Mouse (Mus musculus): ENCODE measurements at regions not wholly inside any gene's neighbourhood (a gene's known extent, or its start where the extent isn't known, plus 50 kb on each side); places are given as distances from the start of the nearest gene placed in this dataset.

DNA sequence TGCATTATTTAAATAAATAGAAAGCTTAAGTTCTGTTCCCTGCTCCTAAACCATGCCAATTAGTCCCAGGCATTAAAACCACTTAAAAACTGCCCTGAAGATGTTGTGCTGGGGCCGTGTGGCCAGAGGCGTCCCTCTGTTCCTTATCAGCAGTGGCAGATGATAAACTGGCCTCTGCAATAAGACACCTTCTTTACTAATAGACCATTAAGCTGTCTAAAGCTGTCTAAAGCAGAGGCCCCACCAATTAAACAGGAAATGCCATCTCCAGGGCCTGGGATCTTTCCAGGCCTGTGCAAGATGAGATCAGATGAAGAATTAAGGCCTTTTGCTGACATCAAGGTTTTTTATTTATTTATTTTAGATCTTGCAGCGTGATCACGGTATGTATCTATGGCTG lies 118.6 kb downstream of the Edn3 start:
- 25% methylated on average over 4 of the region's 4 CpGs for WGBS
- H3K27ac ChIP-seq (ENCODE audit: low read length): no peak overlapping the region
- no peak overlapping the region for H3K9ac ChIP-seq (ENCODE audit: low read depth, low read length)
- peaks cover 3% of the 10 kb centered on the region; the same call in 1 of the 2 replicates for H3K4me1 ChIP-seq (ENCODE audit: control insufficient read depth, insufficient read depth, low read length)
- H3K27me3 ChIP-seq (replicated peaks; ENCODE audit: control insufficient read depth, insufficient read depth, low read length): no peaks in the 10 kb centered on the region
- no peak overlapping the region for H3K4me2 ChIP-seq (ENCODE audit: low read depth, low read length)
- H3K4me3 ChIP-seq (ENCODE audit: low read length): no peak overlapping the region
- 0 out of 2 replicates have a peak, but pooled peaks have one; percentile 28 for ATAC-seq
- no peaks in the 10 kb centered on the region for H3K36me3 ChIP-seq (ENCODE audit: control insufficient read depth, insufficient read depth, low read length)
- no peaks in the 10 kb centered on the region for H3K9me3 ChIP-seq (ENCODE audit: control insufficient read depth, low read length)

DNA sequence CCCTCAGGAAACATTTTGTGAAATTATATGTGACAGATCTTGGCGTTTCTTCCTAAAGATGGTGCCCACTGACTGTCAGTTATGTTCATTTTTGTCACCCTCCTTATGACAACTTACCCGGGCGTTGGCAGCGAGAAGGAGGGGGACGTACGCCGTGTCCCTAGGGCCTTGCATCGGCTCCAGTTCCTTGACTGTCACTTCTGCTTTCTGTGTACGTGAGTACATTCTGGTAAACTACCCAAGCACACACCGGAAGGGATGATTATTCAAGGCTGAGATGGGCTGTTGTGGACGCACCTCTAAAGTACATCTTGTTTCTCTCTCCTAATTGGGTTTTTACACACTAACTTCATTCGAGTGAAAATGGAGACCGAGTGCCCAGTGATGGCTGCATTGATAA lies 120.2 kb downstream of the Edn3 start:
- Histone ChIP-seq H3K9me3 (ENCODE audit: control insufficient read depth, low read length) (no peaks in the 10 kb centered on the region), H3K36me3 (ENCODE audit: control insufficient read depth, insufficient read depth, low read length) (no peaks in the 10 kb centered on the region), H3K4me2 (ENCODE audit: low read depth, low read length) (no peak overlapping the region), H3K4me1 (ENCODE audit: control insufficient read depth, insufficient read depth, low read length) (peaks cover 10% of the 10 kb centered on the region), H3K9ac (ENCODE audit: low read depth, low read length) (no peak overlapping the region), H3K4me3 (ENCODE audit: low read length) (no peak overlapping the region), H3K27me3 (replicated peaks; ENCODE audit: control insufficient read depth, insufficient read depth, low read length) (no peaks in the 10 kb centered on the region), H3K27ac (ENCODE audit: low read length) (no peak overlapping the region)
- 79% methylated on average over 13 of the region's 13 CpGs for WGBS
- ATAC-seq: no peak

DNA sequence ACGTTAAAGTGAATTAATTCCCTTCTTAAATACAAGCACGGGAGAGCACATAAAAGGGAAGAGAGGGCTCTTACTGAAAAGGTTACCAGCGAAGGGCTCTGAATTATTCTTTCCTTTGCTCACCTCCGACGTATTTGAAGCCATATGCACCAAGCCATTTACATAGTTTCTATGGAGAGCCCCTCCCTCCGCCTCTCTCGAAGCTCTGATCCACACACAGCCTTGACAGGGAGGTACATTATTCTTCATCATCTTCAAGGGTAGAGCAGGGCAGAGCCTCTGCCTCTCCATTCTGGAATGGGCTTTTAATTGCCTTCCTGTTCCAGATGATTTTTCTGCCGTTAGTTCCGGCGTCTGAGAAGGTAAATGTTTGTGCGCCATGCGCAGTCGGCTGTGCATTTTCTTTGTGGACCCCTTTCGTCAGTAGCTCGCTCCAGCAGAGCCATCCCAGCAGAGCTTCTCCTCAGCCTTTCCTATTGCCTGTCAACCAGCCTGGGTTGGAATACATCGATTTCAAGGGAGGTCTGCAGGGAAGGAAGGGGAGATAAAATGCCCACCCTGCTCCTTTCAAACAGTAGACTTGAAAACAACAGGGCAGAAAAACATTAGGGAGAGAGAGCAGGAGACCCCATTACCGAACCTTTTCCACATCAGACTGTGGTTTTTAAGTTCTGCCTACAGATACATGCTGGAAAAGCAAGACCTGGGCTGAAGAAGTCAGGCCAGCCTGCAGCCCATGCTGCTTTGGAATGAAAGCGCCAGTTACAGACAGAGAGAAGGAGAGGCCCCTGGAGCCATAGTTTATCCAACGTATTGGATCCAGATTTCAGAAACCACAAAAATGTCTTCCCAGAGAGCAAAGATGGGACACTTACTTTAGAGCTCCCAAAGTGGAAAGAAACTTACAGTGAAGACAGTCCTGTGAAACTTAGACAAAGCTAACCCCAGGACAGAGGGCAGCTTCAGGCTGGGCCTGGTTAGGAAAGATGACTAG lies 124.1 kb downstream of the Edn3 start:
- Histone ChIP-seq H3K9ac (ENCODE audit: low read depth, low read length) (0 out of 2 replicates have a peak overlapping the region, but pooled peaks have one; percentile 16), H3K4me1 (ENCODE audit: control insufficient read depth, insufficient read depth, low read length) (peaks cover 7% of the 10 kb centered on the region), H3K36me3 (ENCODE audit: control insufficient read depth, insufficient read depth, low read length) (no peaks in the 10 kb centered on the region), H3K4me3 (ENCODE audit: low read length) (no peak overlapping the region), H3K27ac (ENCODE audit: low read length) (0 out of 2 replicates have a peak overlapping the region, but pooled peaks have one; percentile 5), H3K9me3 (ENCODE audit: control insufficient read depth, low read length) (no peaks in the 10 kb centered on the region), H3K4me2 (ENCODE audit: low read depth, low read length) (peak overlapping the region; percentile 5; the same call in 1 of the 2 replicates), H3K27me3 (replicated peaks; ENCODE audit: control insufficient read depth, insufficient read depth, low read length) (no peaks in the 10 kb centered on the region)
- 49% methylated on average over 19 of the region's 19 CpGs for WGBS
- ATAC-seq: no peak

DNA sequence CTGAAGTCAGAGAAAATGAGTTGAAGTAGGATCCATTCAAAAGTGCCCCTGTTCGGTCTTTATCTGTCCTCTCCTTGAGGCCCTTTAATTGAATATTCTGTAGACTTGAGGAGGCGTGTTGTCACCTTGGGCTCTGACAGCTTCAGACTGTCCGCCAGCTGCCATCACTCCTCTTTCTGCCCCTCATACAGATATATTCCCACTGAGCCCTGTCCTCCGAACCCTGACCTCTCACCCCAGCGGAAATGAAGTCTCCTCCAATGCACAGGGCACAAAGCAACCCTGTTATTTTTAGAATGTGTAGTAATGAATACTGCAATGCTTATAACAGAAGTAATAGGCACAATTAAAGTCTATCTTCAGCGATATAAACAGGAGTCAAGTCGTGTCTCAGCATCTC lies 117.4 kb upstream of the Gm14444 start:
- H3K4me1 ChIP-seq (ENCODE audit: control insufficient read depth, insufficient read depth, low read length): no peaks in the 10 kb centered on the region
- ATAC-seq: no peak
- H3K27ac ChIP-seq (ENCODE audit: low read length): no peak overlapping the region
- H3K9ac ChIP-seq (ENCODE audit: low read depth, low read length): no peak overlapping the region
- H3K27me3 ChIP-seq (replicated peaks; ENCODE audit: control insufficient read depth, insufficient read depth, low read length): no peaks in the 10 kb centered on the region
- H3K4me2 ChIP-seq (ENCODE audit: low read depth, low read length): no peak overlapping the region
- H3K4me3 ChIP-seq (ENCODE audit: low read length): no peak overlapping the region
- no peaks in the 10 kb centered on the region for H3K9me3 ChIP-seq (ENCODE audit: control insufficient read depth, low read length)
- WGBS: 80% methylated on average over 7 of the region's 7 CpGs
- H3K36me3 ChIP-seq (ENCODE audit: control insufficient read depth, insufficient read depth, low read length): no peaks in the 10 kb centered on the region

DNA sequence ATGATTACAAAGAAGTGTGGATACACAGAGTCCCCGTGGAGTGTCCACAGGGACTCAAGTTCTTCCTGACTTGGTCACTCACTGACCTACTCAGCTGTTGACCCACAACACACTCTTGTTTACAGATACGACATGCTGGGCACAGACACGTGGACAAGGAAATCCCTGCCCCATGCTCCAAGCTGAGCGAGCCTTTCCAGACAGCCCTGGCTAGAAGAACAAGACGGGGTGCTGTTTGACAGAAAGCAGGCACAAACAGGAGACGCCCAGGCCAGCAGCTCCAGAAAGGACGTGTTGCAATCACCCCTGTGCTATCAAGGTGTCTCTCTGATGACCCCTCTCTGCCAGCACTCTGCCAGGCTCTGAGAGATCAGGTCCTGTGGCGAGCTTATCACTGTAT lies 112.6 kb upstream of the Gm14444 start:
- WGBS: 41% methylated on average over 8 of the region's 8 CpGs
- H3K36me3 ChIP-seq (ENCODE audit: control insufficient read depth, insufficient read depth, low read length): no peaks in the 10 kb centered on the region
- no peak overlapping the region for H3K4me2 ChIP-seq (ENCODE audit: low read depth, low read length)
- H3K4me3 ChIP-seq (ENCODE audit: low read length): no peak overlapping the region
- 0 out of 2 replicates have a peak, but pooled peaks cover 3% of the 10 kb centered on the region for H3K4me1 ChIP-seq (ENCODE audit: control insufficient read depth, insufficient read depth, low read length)
- H3K9ac ChIP-seq (ENCODE audit: low read depth, low read length): no peak overlapping the region
- H3K27me3 ChIP-seq (replicated peaks; ENCODE audit: control insufficient read depth, insufficient read depth, low read length): no peaks in the 10 kb centered on the region
- ATAC-seq: no peak
- no peak overlapping the region for H3K27ac ChIP-seq (ENCODE audit: low read length)
- no peaks in the 10 kb centered on the region for H3K9me3 ChIP-seq (ENCODE audit: control insufficient read depth, low read length)

DNA sequence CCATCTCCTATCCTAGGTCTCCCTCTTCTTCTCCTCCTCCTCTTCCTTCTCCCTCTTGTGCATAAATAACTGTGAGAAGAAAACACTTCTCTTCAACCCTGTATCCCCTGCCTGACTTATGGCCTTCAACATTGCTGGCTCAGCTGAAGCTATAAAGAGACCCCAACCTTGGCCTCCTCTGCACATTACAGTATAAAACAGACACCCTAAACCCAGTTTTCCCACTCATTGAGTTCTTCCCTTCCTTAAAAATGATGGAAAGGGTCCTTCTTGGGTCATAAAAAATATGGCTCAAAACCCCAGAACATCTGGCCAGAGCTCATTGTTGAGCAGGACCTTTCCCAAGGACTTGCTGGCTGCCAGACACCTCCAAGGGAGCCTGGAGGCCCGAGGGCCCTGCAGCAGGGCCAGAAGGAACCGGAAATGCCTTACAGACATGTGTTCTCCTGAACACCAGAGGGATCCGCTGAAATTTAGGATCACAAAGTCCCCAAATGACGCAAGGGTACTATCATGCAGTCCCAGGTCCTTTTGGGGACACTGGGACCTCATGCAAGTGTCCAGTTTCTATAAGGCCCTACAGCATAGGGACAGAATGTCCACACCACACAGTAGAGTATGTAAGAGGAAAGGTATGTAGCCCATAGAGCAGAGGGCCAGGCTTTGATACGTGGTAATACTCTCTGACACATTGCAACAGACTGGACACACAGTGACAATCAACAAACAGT lies 109.9 kb upstream of the Gm14444 start:
- 0 out of 2 replicates have a peak, but pooled peaks cover 3% of the 10 kb centered on the region for H3K4me1 ChIP-seq (ENCODE audit: control insufficient read depth, insufficient read depth, low read length)
- 67% methylated on average over 5 of the region's 5 CpGs for whole genome bisulfite sequencing
- H3K4me3 ChIP-seq (ENCODE audit: low read length): no peak overlapping the region
- H3K4me2 ChIP-seq (ENCODE audit: low read depth, low read length): no peak overlapping the region
- ATAC-seq: peak; percentile 54
- no peaks in the 10 kb centered on the region for H3K27me3 ChIP-seq (replicated peaks; ENCODE audit: control insufficient read depth, insufficient read depth, low read length)
- no peaks in the 10 kb centered on the region for H3K9me3 ChIP-seq (ENCODE audit: control insufficient read depth, low read length)
- H3K9ac ChIP-seq (ENCODE audit: low read depth, low read length): peak overlapping the region; percentile 37
- H3K27ac ChIP-seq (ENCODE audit: low read length): peak overlapping the region; percentile 31; the same call in 1 of the 2 replicates
- no peaks in the 10 kb centered on the region for H3K36me3 ChIP-seq (ENCODE audit: control insufficient read depth, insufficient read depth, low read length)

DNA sequence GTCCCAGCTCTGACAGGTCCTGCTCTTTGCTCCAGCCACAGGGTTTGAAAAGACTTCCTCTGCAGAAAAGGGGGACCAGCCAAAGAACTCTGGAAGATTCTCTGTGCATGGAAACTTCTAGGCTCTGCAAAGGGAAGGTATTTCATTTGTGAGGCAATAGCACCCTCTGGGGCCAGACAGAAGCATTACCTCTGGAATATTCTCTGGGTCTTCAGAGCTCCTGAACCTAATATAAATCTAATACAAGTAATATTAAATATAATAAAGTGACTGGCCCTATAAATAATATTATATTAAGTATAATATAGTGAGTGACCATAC lies 109.4 kb upstream of the Gm14444 start:
- no peak overlapping the region for H3K4me3 ChIP-seq (ENCODE audit: low read length)
- no peaks in the 10 kb centered on the region for H3K27me3 ChIP-seq (replicated peaks; ENCODE audit: control insufficient read depth, insufficient read depth, low read length)
- H3K4me2 ChIP-seq (ENCODE audit: low read depth, low read length): no peak overlapping the region
- ATAC-seq: peak; percentile 53
- no peak overlapping the region for H3K27ac ChIP-seq (ENCODE audit: low read length)
- no peaks in the 10 kb centered on the region for H3K36me3 ChIP-seq (ENCODE audit: control insufficient read depth, insufficient read depth, low read length)
- no peaks in the 10 kb centered on the region for H3K9me3 ChIP-seq (ENCODE audit: control insufficient read depth, low read length)
- 0 out of 2 replicates have a peak, but pooled peaks cover 3% of the 10 kb centered on the region for H3K4me1 ChIP-seq (ENCODE audit: control insufficient read depth, insufficient read depth, low read length)
- no peak overlapping the region for H3K9ac ChIP-seq (ENCODE audit: low read depth, low read length)

DNA sequence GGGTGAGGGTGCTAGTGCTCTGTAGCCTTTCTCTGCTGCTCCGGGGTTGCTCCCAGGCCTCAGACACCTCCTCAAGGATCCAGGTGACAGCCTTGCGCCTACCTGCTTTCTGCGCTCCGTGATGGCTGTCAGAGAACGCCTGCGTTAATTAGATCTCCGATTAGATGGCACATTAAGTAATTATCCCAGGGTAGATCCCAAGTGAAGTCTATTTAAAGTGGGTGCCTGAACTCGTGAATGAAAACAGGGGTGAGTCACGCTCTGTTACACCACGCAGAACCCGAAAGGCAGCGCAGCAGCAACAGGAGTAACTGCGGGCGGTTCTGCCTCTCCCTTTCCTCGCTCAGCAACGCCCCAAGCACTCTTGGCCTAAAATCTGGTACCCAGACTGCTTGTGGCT lies 108.2 kb upstream of the Gm14444 start:
- Histone ChIP-seq H3K9ac (ENCODE audit: low read depth, low read length) (no peak overlapping the region), H3K4me3 (ENCODE audit: low read length) (no peak overlapping the region), H3K27ac (ENCODE audit: low read length) (no peak overlapping the region), H3K4me1 (ENCODE audit: control insufficient read depth, insufficient read depth, low read length) (0 out of 2 replicates have a peak, but pooled peaks cover 3% of the 10 kb centered on the region), H3K9me3 (ENCODE audit: control insufficient read depth, low read length) (no peaks in the 10 kb centered on the region), H3K27me3 (replicated peaks; ENCODE audit: control insufficient read depth, insufficient read depth, low read length) (no peaks in the 10 kb centered on the region), H3K36me3 (ENCODE audit: control insufficient read depth, insufficient read depth, low read length) (no peaks in the 10 kb centered on the region), H3K4me2 (ENCODE audit: low read depth, low read length) (no peak overlapping the region)
- no peak for ATAC-seq
- WGBS: 85% methylated on average over 16 of the region's 16 CpGs

DNA sequence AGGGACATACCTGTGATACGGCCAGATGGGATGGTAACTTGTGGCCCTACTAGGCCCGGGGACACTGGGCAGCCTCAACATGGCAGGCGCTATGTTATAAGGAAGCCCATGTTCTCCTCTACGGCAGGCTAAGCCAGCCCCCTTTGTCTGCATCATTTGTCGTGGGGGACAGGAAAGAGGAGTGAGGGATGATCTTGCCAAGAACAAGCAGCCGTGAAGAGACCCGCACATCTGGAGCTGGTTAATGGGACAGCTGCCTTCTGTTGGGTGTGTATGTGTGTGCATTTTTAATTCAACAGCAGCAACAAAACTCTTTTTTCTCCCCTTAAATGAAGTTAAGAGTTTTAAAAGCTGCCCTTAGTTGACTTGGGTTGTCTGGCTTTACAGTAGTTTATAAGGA lies 106.4 kb upstream of the Gm14444 start:
- Histone ChIP-seq H3K9ac (ENCODE audit: low read depth, low read length) (peak overlapping the region; percentile 36; the same call in 1 of the 2 replicates), H3K36me3 (ENCODE audit: control insufficient read depth, insufficient read depth, low read length) (no peaks in the 10 kb centered on the region), H3K27ac (ENCODE audit: low read length) (no peak overlapping the region), H3K27me3 (replicated peaks; ENCODE audit: control insufficient read depth, insufficient read depth, low read length) (no peaks in the 10 kb centered on the region), H3K4me3 (ENCODE audit: low read length) (no peak overlapping the region), H3K9me3 (ENCODE audit: control insufficient read depth, low read length) (no peaks in the 10 kb centered on the region), H3K4me2 (ENCODE audit: low read depth, low read length) (no peak overlapping the region), H3K4me1 (ENCODE audit: control insufficient read depth, insufficient read depth, low read length) (0 out of 2 replicates have a peak, but pooled peaks cover 3% of the 10 kb centered on the region)
- ATAC-seq: no peak
- WGBS: 66% methylated on average over 7 of the region's 7 CpGs

All from intestine, embryonic 16.5 days (tissue).